Mouse (Mus musculus): ENCODE data around the gene Uhrf2. TPM values are rescaled to one million over a fixed set of nuclear protein-coding genes. Genes with fewer than 3 reads are reported as not detected.
"Not testable (repeated sequence)": the region's sequence is repeated elsewhere in the genome, so short reads cannot be mapped to it uniquely, and the experiment has no call there.

The Uhrf2 gene
- total RNA-seq (2021) = 10 to 100 TPM; 31.1 to 40.6 TPM
- polyA plus RNA-seq (2012; rRNA removed) = 18.9 and 20.9 TPM in 2 replicates
- long read RNA-seq, transcript Uhrf2-201 (16 exons, 3,536 nt) = major isoform, 8 of 13 reads
- long read RNA-seq, partial matches to known transcripts = 1 of 13 reads
- long read RNA-seq, other reads (novel, unspliced or antisense) = 4 of 13 reads

- DNase-seq = peak; percentile 97
Measured at GRCm38 (mm10) chr19:30029894-30030635, at the start of gene Uhrf2. Gene Uhrf2, plus strand, starts transcription at chr19:30030513.

GRCm38 (mm10) chr19:29984208-29985005, 45.9 kb upstream of the Uhrf2 start:
- peak; percentile 79 for DNase-seq

GRCm38 (mm10) chr19:29986464-29987091, 43.7 kb upstream of the Uhrf2 start:
- no peak for DNase-seq

GRCm38 (mm10) chr19:30000406-30001365, 29.6 kb upstream of the Uhrf2 start:
- no peak for DNase-seq

- DNase-seq = no peak
Measured at GRCm38 (mm10) chr19:30001550-30001949, 28.8 kb upstream of the Uhrf2 start.

- no peak for DNase-seq
Measured at GRCm38 (mm10) chr19:30003621-30004020, 26.7 kb upstream of the Uhrf2 start, which contains the start of gene Trpd52l3. Gene Trpd52l3, plus strand, starts transcription at chr19:30003790.

- DNase-seq = no peak
Measured at GRCm38 (mm10) chr19:30006371-30006770, 23.9 kb upstream of the Uhrf2 start.

- DNase-seq = no peak
Measured at GRCm38 (mm10) chr19:30010520-30011296, 19.6 kb upstream of the Uhrf2 start.

GRCm38 (mm10) chr19:30014331-30014730, 16.0 kb upstream of the Uhrf2 start:
- DNase-seq = no peak

GRCm38 (mm10) chr19:30016156-30016555, 14.2 kb upstream of the Uhrf2 start:
- peak; percentile 21 for DNase-seq

GRCm38 (mm10) chr19:30023419-30023818, 6.9 kb upstream of the Uhrf2 start:
- DNase-seq = not testable (repeated sequence)

- DNase-seq = no peak
Measured at GRCm38 (mm10) chr19:30029002-30029710, 1.2 kb upstream of the Uhrf2 start.

GRCm38 (mm10) chr19:30030636-30031467, 539 bp downstream of the Uhrf2 start:
- DNase-seq = no peak

GRCm38 (mm10) chr19:30031468-30031931, 1.2 kb downstream of the Uhrf2 start:
- peak; percentile 14 for DNase-seq

GRCm38 (mm10) chr19:30032206-30032605, 1.9 kb downstream of the Uhrf2 start:
- no peak for DNase-seq

- DNase-seq = no peak
Measured at GRCm38 (mm10) chr19:30035361-30035760, 5.0 kb downstream of the Uhrf2 start.

- no peak for DNase-seq
Measured at GRCm38 (mm10) chr19:30043691-30044090, 13.4 kb downstream of the Uhrf2 start.

- no peak for DNase-seq
Measured at GRCm38 (mm10) chr19:30044630-30045029, 14.3 kb downstream of the Uhrf2 start.

GRCm38 (mm10) chr19:30045857-30046256, 15.5 kb downstream of the Uhrf2 start:
- DNase-seq = no peak

Measured in adrenal gland, adult 2 months (tissue).